Mouse (Mus musculus) forebrain, postnatal 0 days (tissue): ENCODE data around the gene Il2rb. TPM values are rescaled to one million over a fixed set of nuclear protein-coding genes. Genes with fewer than 3 reads are reported as not detected.

Experiments
- ATAC-seq: fragments of 200-750 bp; cut with Nextera tagmentation; 2 replicates; pipeline ENCODE4 v1.8.0; 2017; ENCODE audit warnings: mild to moderate bottlenecking, moderate library complexity
- DNase-seq: peaks from one replicate; pipeline ENCODE4 v3.0.0-alpha.2; 2015
- H3K27ac ChIP-seq: fragments of 300-500 bp; sonication (generic); 2 replicates; pipeline ENCODE4 v1.5.1; 2014; ENCODE audit warnings: low read depth, mild to moderate bottlenecking, antibody characterized with exemption, low read length, moderate library complexity, mixed read lengths
- H3K27me3 ChIP-seq: fragments of 300-500 bp; sonication (generic); 2 replicates; pipeline ENCODE4 v1.6.1; 2014; ENCODE audit warnings: mild to moderate bottlenecking, low read length, mixed read lengths; ENCODE audit not compliant: insufficient read depth
- H3K36me3 ChIP-seq: fragments of 300-500 bp; sonication (generic); 2 replicates; pipeline ENCODE4 v1.6.1; 2014; ENCODE audit warnings: mild to moderate bottlenecking, moderate library complexity; ENCODE audit not compliant: insufficient read depth
- H3K4me1 ChIP-seq: fragments of 300-500 bp; sonication (generic); 2 replicates; pipeline ENCODE4 v1.6.1; 2014; ENCODE audit warnings: antibody characterized with exemption; ENCODE audit not compliant: insufficient read depth
- H3K4me2 ChIP-seq: fragments of 300-500 bp; sonication (generic); 2 replicates; pipeline ENCODE4 v1.6.1; 2014; ENCODE audit warnings: low read depth, mild to moderate bottlenecking, moderate library complexity
- H3K4me3 ChIP-seq: fragments of 300-500 bp; sonication (generic); 2 replicates; pipeline ENCODE4 v1.5.1; 2014; ENCODE audit warnings: low read depth, low read length, mixed read lengths
- H3K9ac ChIP-seq: fragments of 300-500 bp; sonication (generic); 2 replicates; pipeline ENCODE4 v1.6.1; 2014; ENCODE audit warnings: mild to moderate bottlenecking
- H3K9me3 ChIP-seq: fragments of 300-500 bp; sonication (generic); 2 replicates; pipeline ENCODE4 v1.6.1; 2016; ENCODE audit warnings: low read length
- CTCF ChIP-seq: sonication (generic); IDR thresholded peaks from 2 replicates; pipeline ENCODE4 v1.5.1; 2016; ENCODE audit warnings: antibody characterized with exemption, control low read depth, low read depth
- whole genome bisulfite sequencing: fragments of 180-500 bp; shearing (Covaris S2); extraction: QIAGEN DNeasy Blood & Tissue Kit; methylation state at CpG from one replicate; pipeline ENCODE4 v1.1.7; 2014; 5-methylcytosine and 5-hydroxymethylcytosine counted together
- polyA plus RNA-seq: library from polyadenylated mRNA; unstranded; fragments of >200 nt; fragmentation: Nextera tagmentation; extraction: Ambion mirVana; gene quantifications from 2 replicates; pipeline ENCODE4 v1.2.1, GENCODE M21; 2015
- total RNA-seq: library from RNA; depleted of rRNA; stranded (reverse); fragments of >200 nt; gene quantifications from 2 replicates; pipeline ENCODE4 v1.2.3, GENCODE M21; 2014; rRNA removed

Il2rb gene
- total RNA-seq (0.14 TPM in 1 of 2 replicates, not detected in the other), polyA plus RNA-seq (0.03 and 0.22 TPM in 2 replicates)

DNA sequence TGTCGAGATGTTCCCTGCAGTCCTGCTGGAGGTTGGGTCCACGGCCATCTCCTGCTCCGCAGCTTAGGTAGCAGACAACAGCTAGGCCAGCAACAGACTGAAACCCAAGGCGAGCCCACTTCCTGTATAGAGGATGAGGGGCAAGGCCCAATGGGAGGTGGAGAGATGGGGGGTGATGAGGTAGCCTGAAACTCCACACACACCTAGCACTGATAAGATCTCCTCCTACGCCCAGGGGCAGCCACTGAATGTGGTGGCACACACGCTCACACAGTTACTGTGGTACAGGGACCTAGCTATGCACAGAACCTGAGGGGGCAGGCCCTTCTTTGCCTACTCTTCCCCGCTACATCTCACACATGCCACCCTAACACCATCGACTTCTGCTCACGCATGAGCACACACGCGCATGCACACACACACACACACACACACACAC, at the start of gene Il2rb:
Il2rb (minus strand) TSS at position 304 of the 439 bp plus-strand sequence.
- Histone ChIP-seq H3K4me3 (no peak within 1 kb of the TSS), H3K36me3 (no peaks in the 10 kb centered on the region), H3K27me3 (no peaks in the 10 kb centered on the region), H3K9ac (no peak within 1 kb of the TSS), H3K9me3 (no peaks in the 10 kb centered on the region), H3K27ac (no peak within 1 kb of the TSS), H3K4me1 (no peaks in the 10 kb centered on the region), H3K4me2 (no peak within 1 kb of the TSS)
- DNase-seq (no peak), ATAC-seq (no peak)
- TF ChIP-seq CTCF, result no peak
- WGBS, result 91% methylated on average over 11 of the region's 11 CpGs

DNA sequence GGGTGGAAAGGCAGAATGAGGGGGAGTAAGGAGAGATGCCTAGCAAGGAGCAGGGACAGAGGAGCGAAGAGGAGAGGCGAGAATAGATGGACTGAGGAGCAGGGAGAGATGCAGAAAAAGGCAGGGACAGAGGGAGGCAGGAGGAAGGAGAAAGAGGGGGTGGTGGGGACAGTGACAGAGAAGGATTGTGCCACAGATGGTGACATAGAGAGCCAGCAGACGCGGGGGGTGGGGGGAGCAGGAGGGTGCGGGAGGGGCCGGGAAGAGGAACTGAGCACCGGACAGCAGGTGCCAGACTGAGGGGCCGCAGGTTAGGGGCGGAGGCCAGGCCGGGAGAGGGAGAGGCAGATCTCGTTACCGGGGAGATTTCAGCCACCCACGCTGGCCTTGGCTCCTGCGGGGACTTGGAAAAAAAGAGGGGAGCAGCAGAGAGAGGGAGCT, 49.5 kb upstream of the Il2rb start, which contains the start of gene Sstr3:
Sstr3 (minus strand) TSS at position 125 of the 441 bp plus-strand sequence.
- Histone ChIP-seq H3K27me3 (no peaks in the 10 kb centered on the region), H3K9me3 (no peaks in the 10 kb centered on the region), H3K27ac (no peak within 1 kb of the TSS), H3K4me2 (peak within 1 kb of the TSS; percentile 47), H3K9ac (peak within 1 kb of the TSS; percentile 39), H3K4me3 (no peak within 1 kb of the TSS; the same call in 1 of the 2 replicates), H3K36me3 (no peaks in the 10 kb centered on the region), H3K4me1 (peaks cover 19% of the 10 kb centered on the region)
- TF ChIP-seq CTCF, result no peak
- DNase-seq (no peak), ATAC-seq (peak; percentile 34)
- 11% methylated on average over 14 of the region's 14 CpGs for WGBS

DNA sequence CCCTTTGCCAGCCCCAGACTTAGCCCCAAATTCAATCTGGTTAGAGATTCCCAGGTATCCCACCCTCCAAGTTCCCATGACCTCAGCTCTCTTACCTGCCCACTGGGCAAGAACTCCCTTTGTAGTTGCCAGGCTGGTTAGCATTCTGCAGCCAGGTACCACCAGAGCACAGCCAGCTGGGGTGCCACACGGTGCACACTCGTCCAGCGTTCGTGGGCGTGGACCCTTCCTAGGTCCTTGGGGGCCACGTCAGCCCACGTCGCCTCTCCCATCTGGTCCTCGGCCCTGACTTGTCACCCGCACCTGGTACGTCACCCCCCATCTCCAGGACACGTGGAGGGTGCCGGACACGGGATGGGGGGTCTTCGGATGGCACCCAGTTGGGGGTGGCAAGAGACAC, 49.0 kb upstream of the Il2rb start:
- no peak for TF ChIP-seq CTCF
- Histone ChIP-seq H3K4me2 (peak overlapping the region; percentile 47), H3K36me3 (no peaks in the 10 kb centered on the region), H3K4me3 (no peak overlapping the region), H3K27me3 (no peaks in the 10 kb centered on the region), H3K9ac (no peak overlapping the region), H3K4me1 (peaks cover 19% of the 10 kb centered on the region), H3K9me3 (no peaks in the 10 kb centered on the region), H3K27ac (no peak overlapping the region)
- 77% methylated on average over 15 of the region's 15 CpGs for WGBS
- DNase-seq (no peak), ATAC-seq (no peak)

DNA sequence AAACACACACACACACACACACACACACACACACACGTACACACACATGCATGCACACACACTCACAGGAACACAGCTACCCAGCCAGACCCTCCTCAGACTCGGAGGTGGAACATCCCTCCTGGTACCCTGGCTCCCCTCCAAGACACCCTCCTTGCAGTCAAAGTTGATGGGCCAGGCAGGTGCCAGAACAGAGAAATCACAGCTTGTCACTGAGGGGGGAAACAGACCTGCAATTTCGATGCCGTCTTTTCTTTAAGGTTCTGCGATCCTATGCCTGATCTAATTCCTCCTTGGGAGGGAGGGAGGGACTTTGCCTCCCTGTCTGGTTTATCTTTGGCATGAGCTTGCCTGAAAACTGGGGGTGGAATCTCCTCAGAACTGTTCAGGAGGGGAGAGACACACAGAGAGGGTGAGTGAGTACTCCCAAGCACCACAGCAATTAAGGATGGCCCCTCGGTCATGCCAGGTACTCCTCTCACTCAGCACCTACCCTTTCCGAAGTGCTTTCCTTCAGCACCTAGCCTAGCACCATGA, 47.8 kb upstream of the Il2rb start:
- DNase-seq, result peak; percentile 43
- Histone ChIP-seq H3K9me3 (no peaks in the 10 kb centered on the region), H3K4me1 (peaks cover 19% of the 10 kb centered on the region), H3K27me3 (no peaks in the 10 kb centered on the region), H3K27ac (no peak overlapping the region), H3K4me3 (no peak overlapping the region), H3K4me2 (peak overlapping the region; percentile 17; the same call in 1 of the 2 replicates), H3K9ac (no peak overlapping the region), H3K36me3 (no peaks in the 10 kb centered on the region)
- ATAC-seq, result peak; percentile 28; the same call in 1 of the 2 replicates
- no peak for TF ChIP-seq CTCF
- WGBS, result 40% methylated on average over 7 of the region's 7 CpGs

DNA sequence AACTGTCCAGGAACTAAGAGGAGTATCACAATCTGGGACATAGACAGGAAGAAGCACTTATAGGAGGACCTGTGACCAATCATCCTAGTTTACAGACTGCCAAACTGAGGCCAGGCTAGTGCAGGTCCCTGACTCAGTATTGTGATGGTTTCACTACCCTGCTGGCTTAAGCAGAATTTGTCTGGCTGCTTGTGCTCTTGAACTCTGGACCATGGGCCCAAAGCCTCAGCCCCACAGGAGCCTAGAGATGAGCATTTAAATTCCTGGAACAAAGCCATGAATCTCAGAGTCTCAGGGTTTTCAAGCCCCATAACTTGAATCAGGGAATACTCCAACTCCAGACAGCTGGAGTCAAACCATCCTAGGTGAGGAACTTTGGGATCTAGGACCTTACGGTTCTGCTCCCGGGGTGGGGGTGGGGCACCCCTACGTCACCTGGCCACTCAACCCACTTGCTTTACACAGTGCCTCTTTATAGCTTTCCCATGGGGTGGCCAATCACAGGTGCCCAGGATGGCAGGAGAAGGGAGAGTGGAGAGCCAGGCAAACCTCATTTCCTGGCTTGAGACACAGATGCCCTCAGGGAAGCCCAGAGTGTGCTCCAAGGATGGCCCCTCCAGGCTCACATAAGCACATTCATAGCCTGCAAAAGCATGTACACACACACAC, 47.2 kb upstream of the Il2rb start:
- DNase-seq (no peak), ATAC-seq (no peak)
- no peaks in the 10 kb centered on the region for H3K36me3 ChIP-seq
- H3K4me1 ChIP-seq, result peaks cover 19% of the 10 kb centered on the region
- no peaks in the 10 kb centered on the region for H3K27me3 ChIP-seq
- H3K4me2 ChIP-seq, result 0 out of 2 replicates have a peak overlapping the region, but pooled peaks have one; percentile 17
- no peak overlapping the region for H3K9ac ChIP-seq
- H3K4me3 ChIP-seq, result no peak overlapping the region
- no peak for TF ChIP-seq CTCF
- no peaks in the 10 kb centered on the region for H3K9me3 ChIP-seq
- 75% methylated on average over 3 of the region's 3 CpGs for WGBS
- H3K27ac ChIP-seq, result no peak overlapping the region

DNA sequence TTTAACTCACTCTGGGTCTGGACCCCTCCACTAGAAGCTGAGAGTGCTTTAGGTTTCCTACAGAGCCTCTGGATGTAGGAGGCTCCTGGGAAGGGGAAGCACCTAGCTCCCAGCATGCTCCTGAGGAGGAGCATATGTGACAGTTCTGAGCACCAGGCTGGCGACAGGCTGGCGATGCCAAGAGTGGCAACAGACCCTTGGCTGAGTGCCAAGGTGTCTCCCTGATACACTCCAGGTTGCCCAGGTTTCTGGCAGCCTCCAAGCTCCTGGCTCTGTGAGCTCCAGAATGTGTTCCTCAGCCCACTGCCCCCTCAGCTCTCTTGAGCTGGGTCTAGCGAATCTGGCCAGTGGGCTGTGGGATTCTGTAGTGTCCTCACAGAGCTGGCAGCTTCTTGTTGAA, 46.5 kb upstream of the Il2rb start:
- TF ChIP-seq CTCF, result no peak
- ATAC-seq (no peak; the same call in 1 of the 2 replicates), DNase-seq (peak; percentile 48)
- no peaks in the 10 kb centered on the region for H3K27me3 ChIP-seq
- no peak overlapping the region for H3K4me3 ChIP-seq
- peaks cover 19% of the 10 kb centered on the region for H3K4me1 ChIP-seq
- H3K4me2 ChIP-seq, result no peak overlapping the region
- no peak overlapping the region for H3K9ac ChIP-seq
- H3K27ac ChIP-seq, result no peak overlapping the region
- H3K36me3 ChIP-seq, result no peaks in the 10 kb centered on the region
- no peaks in the 10 kb centered on the region for H3K9me3 ChIP-seq
- WGBS, result 27% methylated on average over 3 of the region's 3 CpGs

DNA sequence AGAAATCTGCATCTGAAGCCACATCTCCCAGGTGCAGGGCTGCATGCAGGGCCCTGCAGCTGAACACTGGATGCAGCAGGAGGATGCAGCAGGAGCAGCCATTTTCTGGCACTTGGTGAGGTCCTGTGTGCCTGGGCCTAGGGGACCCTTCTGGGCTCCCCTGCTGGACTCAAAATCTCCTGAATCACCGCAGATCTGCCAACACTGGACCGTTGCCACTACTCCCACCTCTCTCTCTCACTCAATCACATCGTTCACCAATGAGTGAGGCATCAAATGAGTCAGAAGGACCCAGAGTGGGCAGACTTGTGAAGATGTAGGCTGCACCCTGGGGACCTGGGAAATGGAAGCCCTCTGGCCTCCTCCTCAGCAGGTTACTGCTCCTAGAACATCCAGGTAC, 46.0 kb upstream of the Il2rb start:
- TF ChIP-seq CTCF, result no peak
- H3K4me1 ChIP-seq, result peaks cover 19% of the 10 kb centered on the region
- DNase-seq, result no peak
- H3K27ac ChIP-seq, result no peak overlapping the region
- no peaks in the 10 kb centered on the region for H3K36me3 ChIP-seq
- no peak overlapping the region for H3K4me3 ChIP-seq
- H3K27me3 ChIP-seq, result no peaks in the 10 kb centered on the region
- WGBS, result 44% methylated on average over 3 of the region's 3 CpGs
- no peak overlapping the region for H3K9ac ChIP-seq
- no peak for ATAC-seq
- no peaks in the 10 kb centered on the region for H3K9me3 ChIP-seq
- no peak overlapping the region for H3K4me2 ChIP-seq
